Mouse (Mus musculus) lung, embryonic 14.5 days (tissue): ENCODE results near the gene Mettl23. TPM values are rescaled to one million over a fixed set of nuclear protein-coding genes. Genes with fewer than 3 reads are reported as not detected.

ENCODE experiments used
- ATAC-seq: fragments of 200-750 bp; cut with Nextera tagmentation; 2 replicates; pipeline ENCODE4 v1.8.0; 2017; ENCODE audit warnings: mild to moderate bottlenecking, moderate TSS enrichment, moderate library complexity; ENCODE audit not compliant: insufficient read depth
- DNase-seq: peaks from one replicate; pipeline ENCODE4 v3.0.0-alpha.2; 2015
- H3K27ac ChIP-seq: fragments of 300-500 bp; sonication (generic); 2 replicates; pipeline ENCODE4 v1.5.1; 2014; ENCODE audit warnings: low read depth, mild to moderate bottlenecking, moderate library complexity
- H3K27me3 ChIP-seq: fragments of 300-500 bp; sonication (generic); 2 replicates; pipeline ENCODE4 v1.6.1; 2014; ENCODE audit warnings: low read length, control low read depth; ENCODE audit not compliant: insufficient read depth
- H3K36me3 ChIP-seq: fragments of 300-500 bp; sonication (generic); 2 replicates; pipeline ENCODE4 v1.6.1; 2014; ENCODE audit warnings: control low read depth; ENCODE audit not compliant: insufficient read depth
- H3K4me1 ChIP-seq: fragments of 300-500 bp; sonication (generic); 2 replicates; pipeline ENCODE4 v1.6.1; 2014; ENCODE audit warnings: antibody characterized with exemption, control low read depth; ENCODE audit not compliant: insufficient read depth
- H3K4me2 ChIP-seq: fragments of 300-500 bp; sonication (generic); 2 replicates; pipeline ENCODE4 v1.6.1; 2014; ENCODE audit warnings: mild to moderate bottlenecking
- H3K4me3 ChIP-seq: fragments of 300-500 bp; sonication (generic); 2 replicates; pipeline ENCODE4 v1.5.1; 2014; ENCODE audit warnings: low read depth, low read length
- H3K9ac ChIP-seq: fragments of 300-500 bp; sonication (generic); 2 replicates; pipeline ENCODE4 v1.6.1; 2014
- H3K9me3 ChIP-seq: fragments of 300-500 bp; sonication (generic); 2 replicates; pipeline ENCODE4 v1.6.1; 2016; ENCODE audit warnings: low read depth, low read length, control low read depth
- CTCF ChIP-seq: IDR thresholded peaks from 2 replicates; pipeline ENCODE4 v1.5.1; 2016; ENCODE audit warnings: antibody characterized with exemption, low read depth
- WGBS: fragments of 180-500 bp; shearing (Covaris S2); extraction: QIAGEN DNeasy Blood & Tissue Kit; methylation state at CpG from one replicate; pipeline ENCODE4 v1.1.7; 2014; 5-methylcytosine and 5-hydroxymethylcytosine counted together
- polyA plus RNA-seq: library from polyadenylated mRNA; unstranded; fragments of >200 nt; fragmentation: Nextera tagmentation; extraction: Ambion mirVana; gene quantifications from 2 replicates; pipeline ENCODE4 v1.2.1, GENCODE M21; 2014

Gene Mettl23
- polyA plus RNA-seq, 1 experiment from 2014 or later, result 62.2 TPM

- Histone ChIP-seq H3K4me2 (no peak overlapping the region), H3K36me3 (0 out of 2 replicates have a peak, but pooled peaks cover 5% of the 10 kb centered on the region), H3K27me3 (no peaks in the 10 kb centered on the region), H3K4me1 (peaks cover 3% of the 10 kb centered on the region), H3K27ac (peak overlapping the region; percentile 79), H3K9me3 (no peaks in the 10 kb centered on the region), H3K4me3 (no peak overlapping the region), H3K9ac (no peak overlapping the region; the same call in 1 of the 2 replicates)
- ATAC-seq, result no peak
- 55% methylated on average over 3 of the region's 3 CpGs for WGBS
- TF ChIP-seq CTCF, result no peak
- no peak for DNase-seq
These were observed 35.6 kb upstream of the Mettl23 start for GRCm38 (mm10) chr11:116807526-116807925.

GRCm38 (mm10) chr11:116807938-116808606, 35.0 kb upstream of the Mettl23 start:
- H3K4me2 ChIP-seq, result no peak overlapping the region
- peak; percentile 95 for DNase-seq
- H3K9ac ChIP-seq, result no peak overlapping the region; the same call in 1 of the 2 replicates
- 0 out of 2 replicates have a peak, but pooled peaks cover 5% of the 10 kb centered on the region for H3K36me3 ChIP-seq
- no peaks in the 10 kb centered on the region for H3K9me3 ChIP-seq
- no peak overlapping the region for H3K4me3 ChIP-seq
- peak overlapping the region; percentile 79 for H3K27ac ChIP-seq
- 0 out of 2 replicates have a peak, but pooled peaks have one; percentile 8 for ATAC-seq
- no peaks in the 10 kb centered on the region for H3K27me3 ChIP-seq
- 14% methylated on average over 7 of the region's 7 CpGs for WGBS
- TF ChIP-seq CTCF, result peak; percentile 95
- H3K4me1 ChIP-seq, result peaks cover 8% of the 10 kb centered on the region

- H3K4me3 ChIP-seq, result no peak overlapping the region
- no peak overlapping the region for H3K27ac ChIP-seq
- 0 out of 2 replicates have a peak, but pooled peaks cover 5% of the 10 kb centered on the region for H3K36me3 ChIP-seq
- no peaks in the 10 kb centered on the region for H3K27me3 ChIP-seq
- no peak overlapping the region for H3K9ac ChIP-seq
- 79% methylated on average over 11 of the region's 11 CpGs for WGBS
- no peak for DNase-seq
- no peak for TF ChIP-seq CTCF
- peaks cover 16% of the 10 kb centered on the region for H3K4me1 ChIP-seq
- no peaks in the 10 kb centered on the region for H3K9me3 ChIP-seq
- no peak for ATAC-seq
- no peak overlapping the region for H3K4me2 ChIP-seq
These were observed 34.2 kb upstream of the Mettl23 start for GRCm38 (mm10) chr11:116808811-116809395.

GRCm38 (mm10) chr11:116809520-116809919, 33.6 kb upstream of the Mettl23 start:
- Histone ChIP-seq H3K4me2 (no peak overlapping the region), H3K36me3 (0 out of 2 replicates have a peak, but pooled peaks cover 5% of the 10 kb centered on the region), H3K27ac (no peak overlapping the region), H3K9me3 (no peaks in the 10 kb centered on the region), H3K9ac (no peak overlapping the region), H3K4me3 (no peak overlapping the region), H3K4me1 (peaks cover 23% of the 10 kb centered on the region), H3K27me3 (no peaks in the 10 kb centered on the region)
- no peak for DNase-seq
- ATAC-seq, result no peak
- no peak for TF ChIP-seq CTCF
- whole genome bisulfite sequencing, result 80% methylated on average over 8 of the region's 8 CpGs

GRCm38 (mm10) chr11:116810528-116810927, 32.5 kb upstream of the Mettl23 start:
- Histone ChIP-seq H3K9me3 (no peaks in the 10 kb centered on the region), H3K27ac (no peak overlapping the region), H3K4me3 (no peak overlapping the region), H3K27me3 (no peaks in the 10 kb centered on the region), H3K4me2 (peak overlapping the region; percentile 66; the same call in 1 of the 2 replicates), H3K4me1 (peaks cover 32% of the 10 kb centered on the region), H3K36me3 (0 out of 2 replicates have a peak, but pooled peaks cover 5% of the 10 kb centered on the region), H3K9ac (no peak overlapping the region)
- WGBS, result 70% methylated on average over 11 of the region's 11 CpGs
- ATAC-seq (no peak), DNase-seq (no peak)
- TF ChIP-seq CTCF, result no peak

GRCm38 (mm10) chr11:116810983-116811901, 31.8 kb upstream of the Mettl23 start:
- Histone ChIP-seq H3K36me3 (0 out of 2 replicates have a peak, but pooled peaks cover 5% of the 10 kb centered on the region), H3K4me3 (peak overlapping the region; percentile 32), H3K4me1 (peaks cover 32% of the 10 kb centered on the region), H3K4me2 (peak overlapping the region; percentile 66), H3K9ac (peak overlapping the region; percentile 18), H3K27ac (peak overlapping the region; percentile 82), H3K27me3 (no peaks in the 10 kb centered on the region), H3K9me3 (no peaks in the 10 kb centered on the region)
- WGBS, result 8% methylated on average over 32 of the region's 32 CpGs
- peak; percentile 87 for DNase-seq
- peak; percentile 77 for ATAC-seq
- TF ChIP-seq CTCF, result 0 out of 2 replicates have a peak, but pooled peaks have one; percentile 14
